Mouse (Mus musculus) CH12.LX (cell line): ENCODE data around the gene Arhgap35. TPM values are rescaled to one million over a fixed set of nuclear protein-coding genes. Genes with fewer than 3 reads are reported as not detected.

Experiments
- DNase-seq: peaks from one replicate; pipeline ENCODE4 v3.0.0-alpha.2; 2013; ENCODE audit errors: extremely low read depth
- H3K27ac ChIP-seq: 2 replicates; pipeline ENCODE4 v1.5.1; 2012; ENCODE audit warnings: low read depth, mild to moderate bottlenecking, control low read depth, moderate library complexity; ENCODE audit not compliant: insufficient read depth
- H3K27me3 ChIP-seq: replicated peaks from 2 replicates; pipeline ENCODE3; 2012; ENCODE audit warnings: inconsistent platforms
- H3K36me3 ChIP-seq, 2 experiments: replicated peaks in 1 of 2; 2 replicates each; pipeline versions ENCODE3 to v1.6.1; 2012; ENCODE audit warnings: inconsistent platforms in 1 of 2, low read length in 1 of 2, mild to moderate bottlenecking in 1 of 2, mixed read lengths in 1 of 2, moderate library complexity in 1 of 2; ENCODE audit not compliant: control insufficient read depth in 1 of 2, insufficient read depth in 1 of 2
- H3K4me1 ChIP-seq, 2 experiments: 2 replicates each; pipeline ENCODE4 v1.6.1; 2012; ENCODE audit warnings: inconsistent platforms in 1 of 2, moderate library complexity in 1 of 2; ENCODE audit not compliant: insufficient read depth in 2 of 2, control insufficient read depth in 1 of 2
- H3K4me2 ChIP-seq: 2 replicates; pipeline ENCODE4 v1.6.1; 2012; ENCODE audit warnings: low read depth, mild to moderate bottlenecking, control low read depth; ENCODE audit not compliant: poor library complexity, insufficient read depth, severe bottlenecking
- H3K4me3 ChIP-seq, 3 experiments: fragments of 150-350 bp in 1 of 3; sonication (generic) in 1 of 3; replicated peaks in 1 of 3; 2 replicates each; pipeline versions ENCODE3 to v1.5.1; 2011 to 2012; ENCODE audit warnings: low read depth in 2 of 3, low read length in 2 of 3, mild to moderate bottlenecking in 2 of 3, moderate library complexity in 2 of 3, control low read depth in 1 of 3, improper control_type of control experiment in 1 of 3, inconsistent platforms in 1 of 3, mixed read lengths in 1 of 3; ENCODE audit not compliant: poor library complexity in 1 of 3
- H3K79me2 ChIP-seq: replicated peaks from 2 replicates; pipeline ENCODE4 v1.6.1; 2012; ENCODE audit warnings: mild to moderate bottlenecking, moderate library complexity; ENCODE audit not compliant: control insufficient read depth, poor library complexity, insufficient read depth, severe bottlenecking; ENCODE audit errors: extremely low read depth
- H3K9ac ChIP-seq: 2 replicates; pipeline ENCODE4 v1.6.1; 2012; ENCODE audit warnings: low read depth, mild to moderate bottlenecking, control low read depth, moderate library complexity; ENCODE audit not compliant: insufficient read depth
- H3K9me3 ChIP-seq: replicated peaks from 2 replicates; pipeline ENCODE3; 2012; ENCODE audit warnings: low read length, inconsistent platforms, mixed read lengths
- CHD1 ChIP-seq: IDR thresholded peaks from 2 replicates; pipeline ENCODE4 v1.6.1; 2012; ENCODE audit warnings: low read depth, low read length, improper control_type of control experiment, inconsistent platforms
- CHD2 ChIP-seq: IDR thresholded peaks from 2 replicates; pipeline ENCODE4 v1.6.1; 2011; ENCODE audit warnings: low read length, improper control_type of control experiment
- CTCF ChIP-seq, 2 experiments: IDR thresholded peaks in 1 of 2; conservative IDR thresholded peaks in 1 of 2; 2 replicates each; pipeline ENCODE4 v1.5.1; 2011 to 2012; ENCODE audit warnings: low read depth in 2 of 2, low read length in 2 of 2, improper control_type of control experiment in 1 of 2, inconsistent platforms in 1 of 2, mild to moderate bottlenecking in 1 of 2, moderate library complexity in 1 of 2
- ELF1 ChIP-seq: IDR thresholded peaks from 2 replicates; pipeline ENCODE4 v1.6.1; 2014; ENCODE audit warnings: low read depth, mild to moderate bottlenecking, inconsistent platforms, low read length, improper control_type of control experiment
- EP300 ChIP-seq: IDR thresholded peaks from 2 replicates; pipeline ENCODE4 v1.6.1; 2011; ENCODE audit warnings: low read length, improper control_type of control experiment
- HCFC1 ChIP-seq: IDR thresholded peaks from 2 replicates; pipeline ENCODE4 v1.6.1; 2012; ENCODE audit warnings: low read depth, mild to moderate bottlenecking, inconsistent platforms, low read length, improper control_type of control experiment
- JUN ChIP-seq: IDR thresholded peaks from 2 replicates; pipeline ENCODE4 v1.6.1; 2011; ENCODE audit warnings: low read depth, mild to moderate bottlenecking, low read length, improper control_type of control experiment, moderate library complexity; ENCODE audit not compliant: insufficient read depth
- MAZ ChIP-seq: IDR thresholded peaks from 2 replicates; pipeline ENCODE4 v1.6.1; 2012; ENCODE audit warnings: low read depth, mild to moderate bottlenecking, inconsistent platforms, low read length, improper control_type of control experiment, moderate library complexity
- MEF2A ChIP-seq: IDR thresholded peaks from 2 replicates; pipeline ENCODE4 v1.6.1; 2014; ENCODE audit warnings: low read depth, mild to moderate bottlenecking, inconsistent platforms, low read length, improper control_type of control experiment, borderline replicate concordance
- MXI1 ChIP-seq: IDR thresholded peaks from 2 replicates; pipeline ENCODE4 v1.6.1; 2011; ENCODE audit warnings: mild to moderate bottlenecking, low read depth, low read length, improper control_type of control experiment
- MYC ChIP-seq: IDR thresholded peaks from 2 replicates; pipeline ENCODE4 v1.6.1; 2011; ENCODE audit warnings: low read depth, mild to moderate bottlenecking, improper control_type of control experiment, low read length
- NELFE ChIP-seq: IDR thresholded peaks from 2 replicates; pipeline ENCODE4 v1.6.1; 2011; ENCODE audit warnings: low read depth, low read length, improper control_type of control experiment
- NRF1 ChIP-seq: IDR thresholded peaks from 2 replicates; pipeline ENCODE4 v1.6.1; 2014; ENCODE audit warnings: low read depth, mild to moderate bottlenecking, inconsistent platforms, low read length, improper control_type of control experiment, moderate library complexity
- POLR2A ChIP-seq: IDR thresholded peaks from 2 replicates; pipeline ENCODE4 v1.6.1; 2011; ENCODE audit warnings: low read depth, mild to moderate bottlenecking, improper control_type of control experiment, low read length
- POLR2AphosphoS2 ChIP-seq: IDR thresholded peaks from 2 replicates; pipeline ENCODE4 v1.6.1; 2011; ENCODE audit warnings: low read depth, low read length, improper control_type of control experiment
- RAD21 ChIP-seq: IDR thresholded peaks from 2 replicates; pipeline ENCODE4 v1.6.1; 2011; ENCODE audit warnings: low read depth, mild to moderate bottlenecking, low read length, improper control_type of control experiment, moderate library complexity
- SIN3A ChIP-seq: IDR thresholded peaks from 2 replicates; pipeline ENCODE4 v1.6.1; 2012; ENCODE audit warnings: low read length, improper control_type of control experiment, inconsistent platforms
- TCF12 ChIP-seq: IDR thresholded peaks from 2 replicates; pipeline ENCODE4 v1.6.1; 2014; ENCODE audit warnings: low read depth, mild to moderate bottlenecking, inconsistent platforms, low read length, improper control_type of control experiment
- USF1 ChIP-seq: IDR thresholded peaks from 2 replicates; pipeline ENCODE4 v1.6.1; 2014; ENCODE audit warnings: low read depth, mild to moderate bottlenecking, inconsistent platforms, low read length, improper control_type of control experiment
- ZNF384 ChIP-seq: IDR thresholded peaks from 2 replicates; pipeline ENCODE4 v1.6.1; 2012; ENCODE audit warnings: low read depth, low read length, improper control_type of control experiment, inconsistent platforms
- dilution Hi-C: fragments of 300-500 bp; cut with MboI; formaldehyde crosslinking; loops from 2 replicates; pipeline ENCODE4 v1.14.3; 2020; ENCODE audit warnings: low sequenced_read_pairs; ENCODE audit not compliant: extremely low pct_unique_long_range_greater_than_20kb, extremely low pct_ligation_motif_present
- in situ Hi-C: fragments of 300-500 bp; cut with MboI; formaldehyde crosslinking; loops from 3 replicates; pipeline ENCODE4 v1.14.3; 2019; ENCODE audit warnings: low sequenced_read_pairs, low pct_ligation_motif_present, low pct_unique_long_range_greater_than_20kb, mixed read lengths
- polyA plus RNA-seq: library from polyadenylated mRNA; unstranded; fragments of >175 nt; gene quantifications from 2 replicates; pipeline ENCODE4 v1.2.1, GENCODE M21; 2012; ENCODE audit warnings: low read depth; ENCODE audit not compliant: insufficient read length
- total RNA-seq, 2 experiments: library from RNA; depleted of rRNA; stranded (reverse); fragments of 300-350 nt in 1 of 2; fragments of >200 nt in 1 of 2; gene quantifications; 2 replicates each; pipeline ENCODE4 v1.2.3; 2012 to 2014

The Arhgap35 gene
- total and polyA plus RNA-seq, 3 experiments: 3.0 to 7.2 (median 5.3) TPM

DNA sequence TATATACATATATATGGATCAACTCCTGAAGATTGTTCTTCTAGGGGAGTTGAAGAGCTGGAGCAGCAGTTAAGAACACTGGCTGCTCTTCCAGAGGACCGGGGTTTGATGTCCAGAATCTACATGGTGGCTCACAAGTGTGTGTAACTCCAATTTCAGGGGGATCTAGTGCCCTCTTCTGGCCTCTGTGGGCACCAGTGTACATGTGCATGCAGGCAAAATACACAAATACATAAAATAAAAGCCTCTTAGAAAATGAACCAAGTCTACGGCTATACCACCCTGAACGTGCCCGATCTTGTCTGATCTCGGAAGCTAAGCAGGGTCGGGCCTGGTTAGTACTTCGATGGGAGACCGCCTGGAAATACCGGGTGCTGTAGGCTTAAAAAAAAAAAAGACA, 143.2 kb downstream of the Arhgap35 start (continued):
- no peak for TF ChIP-seq ZNF384
- TF ChIP-seq HCFC1: 0 out of 2 replicates have a peak, but pooled peaks have one; percentile 13
- no peak for TF ChIP-seq CHD2
- TF ChIP-seq CHD1: no peak
- no peak for TF ChIP-seq MAZ
- no peak for TF ChIP-seq USF1
- TF ChIP-seq MXI1: no peak
- TF ChIP-seq RAD21: peak; percentile 40

DNA sequence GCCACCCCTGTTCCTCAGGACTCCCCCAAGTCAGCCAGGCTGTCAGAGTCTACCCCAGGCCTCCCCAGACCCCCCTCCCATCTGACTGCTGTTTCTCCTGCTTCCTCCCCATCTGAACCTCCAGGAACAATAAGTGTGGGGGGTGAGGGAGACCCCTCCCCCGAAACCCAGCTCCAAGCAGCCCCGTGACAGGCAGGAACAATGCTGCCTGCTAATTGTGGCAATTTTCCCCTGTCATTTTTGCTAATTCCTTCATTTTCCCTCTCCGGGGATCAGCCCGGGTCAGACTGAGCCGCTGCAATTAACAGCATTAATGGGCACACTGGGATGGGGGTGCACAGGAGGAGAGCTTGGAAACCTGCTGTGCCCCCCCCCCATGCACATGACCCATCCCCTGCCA, 146.7 kb downstream of the Arhgap35 start:
- no peaks in the 10 kb centered on the region for H3K36me3 ChIP-seq
- TF ChIP-seq POLR2AphosphoS2 (no peak), TCF12 (no peak), NELFE (no peak), SIN3A (no peak), CTCF (conservative IDR thresholded peaks at IDR 0.05 in 1 of 2, IDR thresholded peaks at IDR 0.05 in 1 of 2; ENCODE audit: low read depth in 2 of 2, low read length in 2 of 2) (no peak), MYC (no peak), NRF1 (no peak), JUN (no peak), RAD21 (no peak), EP300 (no peak), ELF1 (no peak), MEF2A (no peak), MAZ (no peak), POLR2A (no peak)
- no peaks in the 10 kb centered on the region for H3K9me3 ChIP-seq
- H3K27me3 ChIP-seq: peaks cover 5% of the 10 kb centered on the region
- H3K4me2 ChIP-seq: no peak overlapping the region
- H3K79me2 ChIP-seq: no peaks in the 10 kb centered on the region
- no peak overlapping the region for H3K27ac ChIP-seq
- no peak overlapping the region for H3K9ac ChIP-seq
- no peak for DNase-seq
- peaks cover 0 to under 1% of the 10 kb centered on the region in 2 experiments; a peak in 2 of 4 replicates for H3K4me1 ChIP-seq
- dilution Hi-C loops: no loop called here
- in situ Hi-C loops: loop anchor here (5.0 kb wide), 1 partner anchor 71 kb away; no protein-coding TSS in a partner anchor
- H3K4me3 ChIP-seq: no peak overlapping the region

DNA sequence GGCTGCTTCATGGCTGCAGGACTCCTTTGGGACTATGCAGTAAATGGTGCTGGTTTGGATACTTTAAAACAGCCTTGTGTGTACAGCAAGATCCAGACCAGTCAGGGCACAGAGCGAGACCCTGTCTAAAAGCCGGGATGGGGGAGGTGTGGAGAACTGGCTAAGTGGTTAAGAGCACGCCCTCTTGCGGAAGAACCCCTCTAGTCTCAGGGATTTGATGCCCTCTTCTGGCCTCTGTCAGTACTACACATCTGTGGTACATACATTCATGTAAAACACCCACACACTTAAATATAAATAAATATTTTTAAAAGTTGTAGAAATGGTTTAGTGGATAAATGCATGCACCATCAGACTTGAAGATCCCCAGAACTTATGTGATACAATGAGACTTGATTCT, 148.2 kb downstream of the Arhgap35 start:
- Histone ChIP-seq H3K4me2 (no peak overlapping the region), H3K9me3 (no peaks in the 10 kb centered on the region), H3K4me1 (peaks cover 0 to 6% of the 10 kb centered on the region in 2 experiments; a peak in 2 of 4 replicates), H3K27me3 (peaks cover 5% of the 10 kb centered on the region), H3K27ac (no peak overlapping the region), H3K9ac (no peak overlapping the region), H3K36me3 (no peaks in the 10 kb centered on the region), H3K79me2 (no peaks in the 10 kb centered on the region), H3K4me3 (no peak overlapping the region)
- in situ Hi-C loops: loop anchor here (5.0 kb wide), 1 partner anchor 69 kb away; no protein-coding TSS in a partner anchor
- DNase-seq: peak; percentile 45
- peak; percentile 20 to 91; a peak in 2 of 4 replicates for TF ChIP-seq CTCF (conservative IDR thresholded peaks at IDR 0.05 in 1 of 2, IDR thresholded peaks at IDR 0.05 in 1 of 2; ENCODE audit: low read depth in 2 of 2, low read length in 2 of 2)
- TF ChIP-seq MXI1: no peak
- dilution Hi-C loops: no loop called here
